9 mouse cellular contexts compared by ENCODE assay signal in the genomic region with DNA sequence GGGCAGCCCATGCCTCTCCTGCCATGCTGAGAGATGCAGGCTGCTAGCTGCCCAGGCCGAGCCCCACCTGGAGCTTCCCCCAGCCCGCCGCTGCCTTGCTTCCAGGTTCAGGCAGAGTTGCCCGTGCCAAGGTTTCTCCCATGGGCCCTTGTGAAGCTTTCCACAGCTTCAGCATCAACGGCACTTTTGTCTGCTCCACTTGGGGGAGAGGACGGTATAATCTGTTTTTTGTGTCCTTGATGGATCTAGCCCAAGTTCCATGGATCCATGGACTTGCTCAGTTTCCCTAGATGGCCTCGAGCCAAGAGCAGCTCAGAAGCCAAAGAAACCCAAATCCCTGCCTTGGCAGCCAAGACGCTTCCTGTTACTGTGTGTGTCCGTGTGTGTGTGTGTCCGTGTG. TPM values are rescaled to one million over a fixed set of nuclear protein-coding genes. Genes with fewer than 3 reads are reported as not detected.
DNase-seq lines count a peak whose midpoint lies in the region; ATAC-seq and TF ChIP-seq lines count a peak whose summit lies in the region.
"Had no signal": no experiment of that assay in that cellular context is flagged by ENCODE, and none has a peak within 500 bp of the region (broad histone marks: within the 10 kb centered on the region; RNA-seq: fewer than 3 reads in every experiment).

No protein-coding gene starts in this region.

- no peak overlapping the region for H3K9ac ChIP-seq in hindbrain, postnatal 0 days (replicated peaks; ENCODE audit: low read length)
- no peak overlapping the region for H3K9ac ChIP-seq in hindbrain, embryonic 14.5 days
- no peak overlapping the region for H3K9ac ChIP-seq in neural tube, embryonic 15.5 days (replicated peaks)
- no peak overlapping the region for H3K9ac ChIP-seq in heart, embryonic 16.5 days (ENCODE audit: low read length)

- no peaks in the 10 kb centered on the region for H3K27me3 ChIP-seq in hindbrain, postnatal 0 days (ENCODE audit: insufficient read depth, low read length)
- peaks cover 3% of the 10 kb centered on the region; the same call in 1 of the 2 replicates for H3K27me3 ChIP-seq in hindbrain, embryonic 14.5 days (ENCODE audit: control insufficient read depth, insufficient read depth, low read length)
- no peaks in the 10 kb centered on the region for H3K27me3 ChIP-seq in neural tube, embryonic 15.5 days (replicated peaks)
- no peaks in the 10 kb centered on the region for H3K27me3 ChIP-seq in heart, embryonic 16.5 days (ENCODE audit: control insufficient read depth, insufficient read depth, low read length)

- no peaks in the 10 kb centered on the region for H3K4me1 ChIP-seq in hindbrain, postnatal 0 days (ENCODE audit: insufficient read depth, low read length)
- H3K4me1 ChIP-seq in hindbrain, embryonic 14.5 days (replicated peaks; ENCODE audit: control insufficient read depth, insufficient read depth, low read length) = peaks cover 16% of the 10 kb centered on the region
- peaks cover 17% of the 10 kb centered on the region for H3K4me1 ChIP-seq in neural tube, embryonic 15.5 days
- peaks cover 10% of the 10 kb centered on the region for H3K4me1 ChIP-seq in heart, embryonic 16.5 days (ENCODE audit: control insufficient read depth, insufficient read depth, low read length)

- H3K4me2 ChIP-seq in hindbrain, postnatal 0 days (ENCODE audit: low read depth, low read length) = peak overlapping the region; percentile 13; the same call in 1 of the 2 replicates
- H3K4me2 ChIP-seq in hindbrain, embryonic 14.5 days (replicated peaks) = no peak overlapping the region
- H3K4me2 ChIP-seq in neural tube, embryonic 15.5 days = no peak overlapping the region
- H3K4me2 ChIP-seq in heart, embryonic 16.5 days (ENCODE audit: low read depth, low read length) = peak overlapping the region; percentile 17; the same call in 1 of the 2 replicates

- H3K27ac ChIP-seq in hindbrain, postnatal 0 days = 0 out of 2 replicates have a peak overlapping the region, but pooled peaks have one; percentile 2
- H3K27ac ChIP-seq in hindbrain, embryonic 14.5 days = no peak overlapping the region
- 0 out of 2 replicates have a peak overlapping the region, but pooled peaks have one; percentile 23 for H3K27ac ChIP-seq in neural tube, embryonic 15.5 days (replicated peaks)
- 0 out of 2 replicates have a peak overlapping the region, but pooled peaks have one; percentile 25 for H3K27ac ChIP-seq in heart, embryonic 16.5 days (ENCODE audit: low read length)

- DNase-seq in hindbrain, postnatal 0 days (ENCODE audit: low spot score) = peak; percentile 72
- DNase-seq in hindbrain, embryonic 14.5 days (ENCODE audit: low spot score) = no peak
- no peak for DNase-seq in neural tube, embryonic 10.5 days (ENCODE audit: extremely low spot score, low spot score)
- peak; percentile 53 for DNase-seq in testis, postnatal 10 days (ENCODE audit: low spot score)
- no peak for DNase-seq in frontal cortex, adult 2 months (ENCODE audit: extremely low spot score in 1 of 2, low spot score in 1 of 2)
- DNase-seq: liver had no signal

- H3K9me3 ChIP-seq in hindbrain, postnatal 0 days (ENCODE audit: low read length) = no peaks in the 10 kb centered on the region
- H3K9me3 ChIP-seq in hindbrain, embryonic 14.5 days (ENCODE audit: control insufficient read depth, low read length) = no peaks in the 10 kb centered on the region
- H3K9me3 ChIP-seq in neural tube, embryonic 15.5 days (replicated peaks) = no peaks in the 10 kb centered on the region
- H3K9me3 ChIP-seq in heart, embryonic 16.5 days (replicated peaks; ENCODE audit: control insufficient read depth, low read length) = no peaks in the 10 kb centered on the region

- TF ChIP-seq CTCF in hindbrain, postnatal 0 days (IDR thresholded peaks at IDR 0.05; ENCODE audit: low read depth) = no peak

- 28% methylated on average over 10 of the region's 10 CpGs for WGBS in hindbrain, postnatal 0 days
- WGBS in hindbrain, embryonic 14.5 days = 69% methylated on average over 10 of the region's 10 CpGs
- 67% methylated on average over 10 of the region's 10 CpGs for WGBS in neural tube, embryonic 15.5 days
- 51% methylated on average over 10 of the region's 10 CpGs for WGBS in heart, embryonic 16.5 days

- no peak for ATAC-seq in hindbrain, postnatal 0 days
- ATAC-seq in hindbrain, embryonic 14.5 days (ENCODE audit: low FRiP score) = no peak; the same call in 1 of the 2 replicates
- ATAC-seq in neural tube, embryonic 15.5 days (ENCODE audit: low FRiP score) = no peak
- ATAC-seq in heart, embryonic 16.5 days (replicated peaks; ENCODE audit: extremely low read depth, insufficient read depth, low FRiP score) = no peak
- ATAC-seq: inflammation-experienced regulatory T-cells, adult 6 months had no signal

- H3K36me3 ChIP-seq in hindbrain, postnatal 0 days (ENCODE audit: insufficient read depth, low read length) = no peaks in the 10 kb centered on the region
- H3K36me3 ChIP-seq in hindbrain, embryonic 14.5 days (replicated peaks; ENCODE audit: control insufficient read depth, insufficient read depth) = no peaks in the 10 kb centered on the region
- no peaks in the 10 kb centered on the region for H3K36me3 ChIP-seq in neural tube, embryonic 15.5 days
- H3K36me3 ChIP-seq in heart, embryonic 16.5 days (ENCODE audit: control insufficient read depth, insufficient read depth) = no peaks in the 10 kb centered on the region

- no peak overlapping the region for H3K4me3 ChIP-seq in hindbrain, postnatal 0 days (ENCODE audit: low read length)
- H3K4me3 ChIP-seq in hindbrain, embryonic 14.5 days (replicated peaks; ENCODE audit: low read length) = no peak overlapping the region
- H3K4me3 ChIP-seq in neural tube, embryonic 15.5 days (replicated peaks) = no peak overlapping the region
- H3K4me3 ChIP-seq in heart, embryonic 16.5 days (ENCODE audit: low read length) = no peak overlapping the region

RNA-seq across cellular contexts. Expression of a gene that starts 33.8 kb away (rescaled TPM):
- 26.9 and 27.2 TPM in 2 replicates for total RNA-seq in hindbrain, postnatal 0 days (2014; rRNA removed)
- 149 and 153 TPM in 2 replicates for polyA plus RNA-seq in hindbrain, postnatal 0 days (2015; fragmentation: Nextera tagmentation; extraction: Ambion mirVana)
- 159 and 165 TPM in 2 replicates for polyA plus RNA-seq in hindbrain, embryonic 14.5 days (2014; fragmentation: Nextera tagmentation; extraction: Ambion mirVana)
- polyA plus RNA-seq in neural tube, embryonic 15.5 days (2015; fragmentation: Nextera tagmentation; extraction: Ambion mirVana) = 151 and 162 TPM in 2 replicates
- 138 and 151 TPM in 2 replicates for polyA plus RNA-seq in heart, embryonic 16.5 days (2015; fragmentation: Nextera tagmentation; extraction: Ambion mirVana)
- 58.4 and 61.0 TPM in 2 replicates for polyA plus RNA-seq in frontal cortex, adult 2 months (2012; rRNA removed)

RNA-seq across cellular contexts. Expression of a gene that starts 34.7 kb away (rescaled TPM):
- total RNA-seq in hindbrain, postnatal 0 days (2014; rRNA removed) = 12.8 and 18.3 TPM in 2 replicates
- polyA plus RNA-seq in hindbrain, postnatal 0 days (2015; fragmentation: Nextera tagmentation; extraction: Ambion mirVana) = 8.4 and 9.3 TPM in 2 replicates
- 18.4 and 18.9 TPM in 2 replicates for polyA plus RNA-seq in hindbrain, embryonic 14.5 days (2014; fragmentation: Nextera tagmentation; extraction: Ambion mirVana)
- polyA plus RNA-seq in neural tube, embryonic 15.5 days (2015; fragmentation: Nextera tagmentation; extraction: Ambion mirVana) = 13.5 and 16.4 TPM in 2 replicates
- polyA plus RNA-seq in heart, embryonic 16.5 days (2015; fragmentation: Nextera tagmentation; extraction: Ambion mirVana) = 13.9 TPM in 2 replicates
- polyA plus RNA-seq in frontal cortex, adult 2 months (2012; rRNA removed) = 16.3 and 16.6 TPM in 2 replicates

RNA-seq across cellular contexts. Expression of a gene that starts 42.5 kb away (rescaled TPM):
- total RNA-seq in hindbrain, postnatal 0 days (2014; rRNA removed) = 41.0 and 42.2 TPM in 2 replicates
- 43.6 and 44.8 TPM in 2 replicates for polyA plus RNA-seq in hindbrain, postnatal 0 days (2015; fragmentation: Nextera tagmentation; extraction: Ambion mirVana)
- polyA plus RNA-seq in hindbrain, embryonic 14.5 days (2014; fragmentation: Nextera tagmentation; extraction: Ambion mirVana) = 43.3 and 45.7 TPM in 2 replicates
- 42.0 and 45.0 TPM in 2 replicates for polyA plus RNA-seq in neural tube, embryonic 15.5 days (2015; fragmentation: Nextera tagmentation; extraction: Ambion mirVana)
- polyA plus RNA-seq in heart, embryonic 16.5 days (2015; fragmentation: Nextera tagmentation; extraction: Ambion mirVana) = 19.1 and 20.8 TPM in 2 replicates
- polyA plus RNA-seq in frontal cortex, adult 2 months (2012; rRNA removed) = 25.3 and 26.6 TPM in 2 replicates

Comparison
In these comparisons a context has a peak if more than half of its experiments do, and no peak if none do; other contexts are left out.
1. DNase-seq: peak in hindbrain, postnatal 0 days (single experiment) and testis, postnatal 10 days (single experiment); none in hindbrain, embryonic 14.5 days (single experiment), neural tube, embryonic 10.5 days (single experiment) and frontal cortex, adult 2 months (0 of 2).
2. H3K4me2 ChIP-seq: peak in hindbrain, postnatal 0 days (single experiment) and heart, embryonic 16.5 days (single experiment); none in hindbrain, embryonic 14.5 days (single experiment) and neural tube, embryonic 15.5 days (single experiment).